Mouse (Mus musculus): ENCODE data around the gene Cldn14. TPM values are rescaled to one million over a fixed set of nuclear protein-coding genes. Genes with fewer than 3 reads are reported as not detected.
A peak's percentile ranks its signal among the peaks of the same experiment; 100 is the strongest.

Gene Cldn14
- 0.31 TPM in 1 of 2 replicates, not detected in the other for polyA plus RNA-seq (2015; fragmentation: Nextera tagmentation; extraction: Ambion mirVana)

GRCm38 (mm10) chr16:94008737-94009136 lies at the start of gene Cldn14:
TSS of gene Cldn14 (minus strand) at chr16:94008837.
- WGBS = 32% methylated on average over 15 of the region's 15 CpGs
- no peaks in the 10 kb centered on the region for H3K9me3 ChIP-seq
- H3K9ac ChIP-seq = no peak within 1 kb of the TSS
- no peak within 1 kb of the TSS for H3K4me2 ChIP-seq
- H3K27me3 ChIP-seq = no peaks in the 10 kb centered on the region
- ATAC-seq (ENCODE audit: low read depth) = no peak
- H3K4me1 ChIP-seq (replicated peaks) = peaks cover 34% of the 10 kb centered on the region
- H3K4me3 ChIP-seq = no peak within 1 kb of the TSS
- no peak within 1 kb of the TSS for H3K27ac ChIP-seq (replicated peaks)
- H3K36me3 ChIP-seq = no peaks in the 10 kb centered on the region

DNA sequence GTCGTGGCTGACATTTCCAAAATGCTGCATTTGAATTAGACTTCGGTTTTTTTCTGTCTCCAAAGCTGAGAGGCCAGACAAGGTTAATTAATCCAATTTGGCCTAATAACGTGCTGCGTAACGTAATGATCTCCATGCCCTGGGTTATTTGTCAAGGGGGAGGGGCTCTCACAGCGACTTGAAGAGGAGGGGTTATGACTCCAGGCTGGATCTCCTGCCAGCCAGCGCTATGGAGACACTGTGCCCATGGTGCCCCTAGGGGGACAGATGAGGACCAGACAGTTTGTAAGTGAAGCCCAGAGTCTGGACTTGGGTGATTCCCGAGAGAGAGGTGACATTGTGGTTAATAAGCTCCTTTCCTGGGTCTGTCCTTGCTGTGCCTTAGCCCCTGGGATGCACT lies 46.9 kb upstream of the Cldn14 start:
- Histone ChIP-seq H3K36me3 (no peaks in the 10 kb centered on the region), H3K27me3 (no peaks in the 10 kb centered on the region), H3K4me2 (no peak overlapping the region), H3K9ac (no peak overlapping the region), H3K4me1 (replicated peaks) (peaks cover 12% of the 10 kb centered on the region; the same call in 1 of the 2 replicates), H3K9me3 (no peaks in the 10 kb centered on the region), H3K4me3 (no peak overlapping the region), H3K27ac (replicated peaks) (no peak overlapping the region)
- 44% methylated on average over 8 of the region's 8 CpGs for WGBS
- no peak for ATAC-seq (ENCODE audit: low read depth)

GRCm38 (mm10) chr16:94055176-94055575 lies 46.5 kb upstream of the Cldn14 start:
- no peak overlapping the region for H3K27ac ChIP-seq (replicated peaks)
- no peak for ATAC-seq (ENCODE audit: low read depth)
- H3K36me3 ChIP-seq = no peaks in the 10 kb centered on the region
- 72% methylated on average over 12 of the region's 12 CpGs for WGBS
- peaks cover 12% of the 10 kb centered on the region; the same call in 1 of the 2 replicates for H3K4me1 ChIP-seq (replicated peaks)
- no peak overlapping the region for H3K4me2 ChIP-seq
- H3K9ac ChIP-seq = no peak overlapping the region
- H3K4me3 ChIP-seq = no peak overlapping the region
- H3K9me3 ChIP-seq = no peaks in the 10 kb centered on the region
- H3K27me3 ChIP-seq = no peaks in the 10 kb centered on the region

- Histone ChIP-seq H3K27me3 (no peaks in the 10 kb centered on the region), H3K4me2 (no peak overlapping the region), H3K9ac (no peak overlapping the region), H3K27ac (replicated peaks) (no peak overlapping the region), H3K36me3 (no peaks in the 10 kb centered on the region), H3K4me3 (no peak overlapping the region), H3K4me1 (replicated peaks) (0 out of 2 replicates have a peak, but pooled peaks cover 1% of the 10 kb centered on the region), H3K9me3 (no peaks in the 10 kb centered on the region)
- 88% methylated on average over 3 of the region's 3 CpGs for WGBS
- ATAC-seq (ENCODE audit: low read depth) = no peak
Measured at GRCm38 (mm10) chr16:94050368-94050767, 41.7 kb upstream of the Cldn14 start.

DNA sequence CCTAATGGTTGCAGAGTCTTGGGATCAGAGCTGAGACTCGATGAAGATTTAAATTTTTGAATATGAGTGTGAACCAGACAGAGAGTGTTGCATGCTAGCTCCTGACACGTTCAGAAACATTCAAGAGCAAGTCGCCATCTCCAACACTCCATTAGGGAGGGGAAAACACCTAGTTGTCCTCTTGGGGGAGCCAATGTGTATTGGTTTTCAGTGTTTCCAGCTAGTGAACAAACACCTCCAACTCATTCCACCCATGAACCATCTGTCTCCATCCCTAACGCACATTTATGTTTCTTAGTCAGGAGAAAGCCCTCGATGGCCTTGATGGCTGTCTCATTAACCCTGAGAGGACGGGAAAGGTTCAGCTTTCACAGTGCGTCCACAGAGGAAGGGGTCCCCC lies 36.4 kb upstream of the Cldn14 start:
- Histone ChIP-seq H3K9me3 (no peaks in the 10 kb centered on the region), H3K9ac (no peak overlapping the region), H3K4me2 (no peak overlapping the region), H3K27ac (replicated peaks) (no peak overlapping the region), H3K4me3 (no peak overlapping the region), H3K4me1 (replicated peaks) (peaks cover 13% of the 10 kb centered on the region), H3K27me3 (peaks cover 20% of the 10 kb centered on the region), H3K36me3 (no peaks in the 10 kb centered on the region)
- 57% methylated on average over 7 of the region's 7 CpGs for WGBS
- no peak for ATAC-seq (ENCODE audit: low read depth)

- H3K36me3 ChIP-seq = no peaks in the 10 kb centered on the region
- H3K9me3 ChIP-seq = no peaks in the 10 kb centered on the region
- H3K4me3 ChIP-seq = no peak overlapping the region
- ATAC-seq (ENCODE audit: low read depth) = no peak
- H3K27me3 ChIP-seq = peaks cover 23% of the 10 kb centered on the region
- H3K4me1 ChIP-seq (replicated peaks) = peaks cover 13% of the 10 kb centered on the region
- WGBS = 95% methylated on average over 1 of the region's 1 CpGs
- H3K4me2 ChIP-seq = no peak overlapping the region
- H3K27ac ChIP-seq (replicated peaks) = no peak overlapping the region
- no peak overlapping the region for H3K9ac ChIP-seq
Measured at GRCm38 (mm10) chr16:94043797-94044196, 35.2 kb upstream of the Cldn14 start.

DNA sequence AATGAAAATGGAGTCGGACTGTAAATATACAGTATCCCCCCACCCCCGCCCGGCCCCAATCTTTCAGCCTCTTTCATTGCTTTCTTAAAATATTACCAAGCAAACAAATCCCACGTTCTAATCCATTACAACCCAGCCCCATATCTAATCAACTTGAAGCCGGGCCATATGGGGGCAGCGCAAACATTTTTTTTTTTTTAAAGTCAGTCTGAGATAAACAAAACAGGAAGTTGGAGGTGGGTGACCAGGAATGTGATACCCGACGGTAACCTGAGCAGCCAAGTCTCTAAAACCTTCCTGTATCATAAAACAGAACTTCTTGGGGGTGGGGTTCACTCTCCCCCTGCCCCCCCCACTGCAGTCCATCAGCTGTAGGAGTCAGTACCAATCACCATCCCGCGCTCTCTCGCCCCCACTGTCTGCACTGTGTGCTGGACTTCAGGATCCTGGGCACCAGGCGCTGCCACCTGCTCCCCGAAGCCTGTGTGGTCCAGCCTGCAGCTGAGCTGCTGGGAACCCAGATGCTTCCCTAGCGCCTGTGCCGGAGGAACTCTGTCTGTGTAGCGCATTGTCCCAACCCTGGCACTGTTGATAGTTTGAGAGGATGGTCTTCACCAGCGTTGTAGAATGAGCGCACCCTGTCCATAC lies 32.6 kb upstream of the Cldn14 start:
- WGBS = 55% methylated on average over 18 of the region's 18 CpGs
- Histone ChIP-seq H3K27me3 (peaks cover 26% of the 10 kb centered on the region), H3K4me2 (no peak overlapping the region), H3K9me3 (no peaks in the 10 kb centered on the region), H3K9ac (no peak overlapping the region), H3K36me3 (no peaks in the 10 kb centered on the region), H3K4me1 (replicated peaks) (peaks cover 13% of the 10 kb centered on the region), H3K27ac (replicated peaks) (no peak overlapping the region), H3K4me3 (no peak overlapping the region)
- no peak for ATAC-seq (ENCODE audit: low read depth)

DNA sequence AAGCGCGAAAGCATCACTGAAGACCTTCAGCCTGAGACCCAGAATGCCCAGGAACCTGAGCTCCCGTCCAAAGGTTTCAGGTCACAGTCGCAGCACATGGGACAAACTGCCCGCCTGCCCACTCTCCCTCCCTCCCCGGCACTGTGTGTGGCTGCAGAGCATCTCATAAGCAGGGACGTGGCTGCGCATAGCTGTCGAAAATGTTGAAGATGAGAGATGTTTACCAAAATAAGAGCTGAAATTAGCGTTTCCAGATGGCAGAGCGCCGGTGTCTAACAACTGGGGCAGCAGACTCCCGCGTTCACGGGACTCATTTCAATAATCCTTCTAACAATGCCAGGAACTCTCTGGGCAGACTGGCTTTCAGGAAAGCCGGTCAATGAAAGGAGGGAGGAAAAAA lies 31.8 kb upstream of the Cldn14 start:
- no peak overlapping the region for H3K27ac ChIP-seq (replicated peaks)
- no peak overlapping the region for H3K4me3 ChIP-seq
- peak overlapping the region; percentile 23 for H3K4me2 ChIP-seq
- H3K27me3 ChIP-seq = peaks cover 26% of the 10 kb centered on the region
- H3K4me1 ChIP-seq (replicated peaks) = peaks cover 13% of the 10 kb centered on the region
- WGBS = 37% methylated on average over 16 of the region's 16 CpGs
- no peak for ATAC-seq (ENCODE audit: low read depth)
- H3K36me3 ChIP-seq = no peaks in the 10 kb centered on the region
- H3K9ac ChIP-seq = no peak overlapping the region
- H3K9me3 ChIP-seq = no peaks in the 10 kb centered on the region

DNA sequence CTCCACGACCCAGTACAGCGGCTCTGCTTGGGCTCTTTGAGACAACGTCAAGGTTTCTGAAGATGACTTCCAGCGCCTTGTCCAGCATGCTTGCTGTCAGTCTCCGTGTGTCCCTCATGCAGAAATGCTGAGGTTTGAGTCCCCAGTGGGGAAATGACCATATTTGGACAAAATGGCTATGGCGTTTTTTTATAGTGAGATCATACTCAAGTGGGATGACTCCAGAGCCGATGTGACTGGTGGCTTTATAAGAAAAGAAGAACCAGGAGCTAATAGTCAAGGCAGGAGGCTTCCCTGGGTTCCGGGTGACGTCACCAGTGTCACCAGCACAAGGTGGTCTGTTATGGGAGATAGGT lies 30.3 kb upstream of the Cldn14 start:
- no peak for ATAC-seq (ENCODE audit: low read depth)
- Histone ChIP-seq H3K4me2 (no peak overlapping the region), H3K27me3 (peaks cover 24% of the 10 kb centered on the region), H3K9me3 (no peaks in the 10 kb centered on the region), H3K27ac (replicated peaks) (no peak overlapping the region), H3K9ac (no peak overlapping the region), H3K4me1 (replicated peaks) (peaks cover 13% of the 10 kb centered on the region), H3K36me3 (no peaks in the 10 kb centered on the region), H3K4me3 (no peak overlapping the region)
- WGBS = 89% methylated on average over 9 of the region's 9 CpGs

- Histone ChIP-seq H3K4me2 (no peak overlapping the region), H3K27ac (replicated peaks) (no peak overlapping the region), H3K27me3 (peaks cover 22% of the 10 kb centered on the region), H3K36me3 (no peaks in the 10 kb centered on the region), H3K4me3 (no peak overlapping the region), H3K9ac (no peak overlapping the region), H3K9me3 (no peaks in the 10 kb centered on the region), H3K4me1 (replicated peaks) (peaks cover 13% of the 10 kb centered on the region)
- 71% methylated on average over 12 of the region's 12 CpGs for WGBS
- ATAC-seq (ENCODE audit: low read depth) = no peak
Measured at GRCm38 (mm10) chr16:94038272-94038985, 29.8 kb upstream of the Cldn14 start.

DNA sequence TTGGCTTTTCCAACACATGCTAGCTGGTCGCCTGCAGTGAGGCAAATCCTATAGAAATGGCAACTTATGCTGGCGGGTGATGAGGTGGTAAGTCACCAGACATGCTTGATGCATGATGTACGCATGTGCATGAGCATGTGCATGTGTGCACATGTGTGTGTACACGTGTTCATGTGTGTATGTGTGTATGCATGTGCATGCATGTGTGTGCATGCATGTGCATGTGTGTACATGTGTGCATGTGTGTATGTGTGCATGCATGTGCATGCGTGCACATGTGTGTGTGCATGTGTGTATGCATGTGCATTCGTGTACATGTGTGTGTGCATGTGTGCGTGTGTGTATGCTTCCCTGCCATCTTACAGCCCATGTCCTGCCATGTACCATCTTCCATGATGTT lies 28.6 kb upstream of the Cldn14 start:
- Histone ChIP-seq H3K9me3 (no peaks in the 10 kb centered on the region), H3K36me3 (no peaks in the 10 kb centered on the region), H3K4me2 (no peak overlapping the region), H3K27ac (replicated peaks) (no peak overlapping the region), H3K4me1 (replicated peaks) (peaks cover 13% of the 10 kb centered on the region), H3K4me3 (no peak overlapping the region), H3K27me3 (peaks cover 18% of the 10 kb centered on the region), H3K9ac (no peak overlapping the region)
- no peak for ATAC-seq (ENCODE audit: low read depth)
- WGBS = 92% methylated on average over 7 of the region's 7 CpGs

DNA sequence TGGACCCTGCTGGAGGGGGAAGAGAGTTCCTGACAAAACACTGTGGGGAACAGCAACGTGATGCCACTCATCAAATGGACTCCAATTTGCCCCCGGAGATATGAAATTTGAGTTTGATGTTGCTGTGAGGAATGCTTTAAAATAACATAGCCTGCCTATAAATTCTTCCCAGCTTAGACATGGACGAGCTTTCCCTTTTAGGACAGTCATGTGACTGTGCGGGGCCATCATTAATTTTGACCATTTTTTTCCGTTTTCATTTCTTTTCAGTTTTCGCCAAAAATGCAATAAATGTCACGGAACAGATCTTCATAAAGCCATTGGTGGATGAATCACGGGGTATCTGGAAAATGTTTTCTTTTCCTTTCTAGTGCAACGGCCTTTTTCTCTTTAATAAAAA lies 25.5 kb upstream of the Cldn14 start:
- Histone ChIP-seq H3K9me3 (no peaks in the 10 kb centered on the region), H3K27me3 (0 out of 2 replicates have a peak, but pooled peaks cover 2% of the 10 kb centered on the region), H3K4me2 (no peak overlapping the region), H3K36me3 (no peaks in the 10 kb centered on the region), H3K4me3 (no peak overlapping the region), H3K9ac (no peak overlapping the region), H3K4me1 (replicated peaks) (no peaks in the 10 kb centered on the region), H3K27ac (replicated peaks) (no peak overlapping the region)
- no peak for ATAC-seq (ENCODE audit: low read depth)
- 76% methylated on average over 9 of the region's 9 CpGs for WGBS

All from neural tube, embryonic 13.5 days (tissue).